Mouse (Mus musculus): ENCODE measurements around the gene 4930415O20Rik.

DNA sequence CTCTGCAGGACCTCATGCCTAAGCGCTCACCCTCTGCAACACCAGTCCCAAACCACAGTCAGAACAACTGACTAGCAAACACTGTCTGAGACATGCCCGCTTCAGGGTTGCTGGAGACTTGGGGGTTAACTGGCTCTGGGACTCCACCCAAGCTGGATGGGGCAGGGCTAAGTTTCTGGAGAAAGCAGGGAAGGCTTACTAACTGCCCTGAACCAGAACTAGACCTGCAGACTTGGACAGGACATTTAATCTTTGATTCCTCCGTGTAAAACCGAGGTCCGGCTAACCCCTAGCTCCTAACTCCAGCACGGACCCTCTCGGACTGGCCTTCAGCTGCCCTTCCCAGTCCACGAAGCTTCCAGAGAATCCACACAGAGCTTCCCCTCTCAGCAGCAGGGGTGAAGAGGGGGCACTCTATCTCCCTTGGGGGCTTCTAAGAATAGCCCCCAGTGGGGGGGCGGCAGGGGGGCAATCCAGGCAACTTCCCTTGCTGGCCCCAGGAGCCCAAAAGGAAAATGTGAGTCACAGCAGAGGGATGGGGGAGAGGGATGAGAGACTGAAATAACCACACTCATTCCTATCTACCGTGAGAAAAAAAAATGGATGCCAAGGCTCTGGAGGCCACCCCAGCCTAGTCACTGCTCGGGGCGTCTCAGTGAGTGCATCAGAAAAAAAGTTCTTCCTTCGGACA lies 31.5 kb downstream of the 4930415O20Rik start:
- TF ChIP-seq CTCF (IDR thresholded peaks at IDR 0.05; ENCODE audit: low read depth) (no peak), EP300 (IDR thresholded peaks at IDR 0.05; ENCODE audit: low read depth) (no peak)

Measured in liver, postnatal 0 days (tissue).